Mouse (Mus musculus) MEL (cell line): Measurements from ENCODE around the gene Edar. TPM values are rescaled to one million over a fixed set of nuclear protein-coding genes. Genes with fewer than 3 reads are reported as not detected.

Experiments used
- DNase-seq: peaks from one replicate; pipeline ENCODE4 v3.0.0; 2011; ENCODE audit warnings: low read depth, low spot score
- H3K27ac ChIP-seq: 2 replicates; pipeline ENCODE4 v1.5.1; 2012; ENCODE audit warnings: low read depth, mild to moderate bottlenecking, control low read depth, low read length, moderate library complexity; ENCODE audit not compliant: control insufficient read depth
- H3K27me3 ChIP-seq, 2 experiments: fragments of 150-350 bp in 1 of 2; sonication (generic) in 1 of 2; 2 replicates each; pipeline ENCODE4 v1.6.1; 2012; ENCODE audit warnings: low read length in 2 of 2, mild to moderate bottlenecking in 2 of 2, improper control_type of control experiment in 1 of 2, moderate library complexity in 1 of 2; ENCODE audit not compliant: insufficient read depth in 2 of 2, control insufficient read depth in 1 of 2
- H3K36me3 ChIP-seq, 2 experiments: 2 replicates each; pipeline ENCODE4 v1.6.1; 2012 to 2014; ENCODE audit warnings: low read length in 2 of 2, improper control_type of control experiment in 1 of 2, inconsistent platforms in 1 of 2, mild to moderate bottlenecking in 1 of 2; ENCODE audit not compliant: insufficient read depth in 2 of 2, control insufficient read depth in 1 of 2
- H3K4me1 ChIP-seq, 2 experiments: fragments of 150-350 bp in 1 of 2; sonication (generic) in 1 of 2; 2 replicates each; pipeline ENCODE4 v1.6.1; 2012; ENCODE audit warnings: low read length in 2 of 2, improper control_type of control experiment in 1 of 2, mild to moderate bottlenecking in 1 of 2; ENCODE audit not compliant: insufficient read depth in 2 of 2, control insufficient read depth in 1 of 2
- H3K4me3 ChIP-seq, 2 experiments: fragments of 150-350 bp in 1 of 2; sonication (generic) in 1 of 2; 2 replicates each; pipeline ENCODE4 v1.5.1; 2012; ENCODE audit warnings: low read depth in 2 of 2, low read length in 2 of 2, mild to moderate bottlenecking in 2 of 2, moderate library complexity in 2 of 2, control low read depth in 1 of 2, improper control_type of control experiment in 1 of 2; ENCODE audit not compliant: control insufficient read depth in 1 of 2, insufficient read depth in 1 of 2
- H3K79me2 ChIP-seq: 2 replicates; pipeline ENCODE4 v1.6.1; 2012; ENCODE audit warnings: mild to moderate bottlenecking, low read length, moderate library complexity; ENCODE audit not compliant: control insufficient read depth, poor library complexity, insufficient read depth
- H3K9ac ChIP-seq: 2 replicates; pipeline ENCODE4 v1.6.1; 2012; ENCODE audit warnings: low read depth, mild to moderate bottlenecking, control low read depth, low read length, moderate library complexity; ENCODE audit not compliant: control insufficient read depth, poor library complexity, severe bottlenecking
- H3K9me3 ChIP-seq: fragments of 150-350 bp; sonication (generic); replicated peaks from 2 replicates; pipeline ENCODE4 v1.6.1; 2012; ENCODE audit warnings: mild to moderate bottlenecking, low read length, improper control_type of control experiment, moderate library complexity; ENCODE audit not compliant: insufficient read depth
- CHD1 ChIP-seq: IDR thresholded peaks from 2 replicates; pipeline ENCODE4 v1.6.1; 2012; ENCODE audit warnings: low read depth, mild to moderate bottlenecking, inconsistent platforms, low read length, improper control_type of control experiment
- ELF1 ChIP-seq: IDR thresholded peaks from 2 replicates; pipeline ENCODE4 v1.6.1; 2014; ENCODE audit warnings: low read depth, mild to moderate bottlenecking, inconsistent platforms, low read length, improper control_type of control experiment, moderate library complexity
- EP300 ChIP-seq, 2 experiments: IDR thresholded peaks; 2 replicates each; pipeline ENCODE4 v1.6.1; 2011; ENCODE audit warnings: improper control_type of control experiment in 2 of 2, low read length in 2 of 2, low read depth in 1 of 2, mild to moderate bottlenecking in 1 of 2
- GATA1 ChIP-seq: IDR thresholded peaks from 2 replicates; pipeline ENCODE4 v1.6.1; 2011; ENCODE audit warnings: low read depth, low read length, improper control_type of control experiment
- HCFC1 ChIP-seq: IDR thresholded peaks from 2 replicates; pipeline ENCODE4 v1.6.1; 2012; ENCODE audit warnings: low read depth, mild to moderate bottlenecking, inconsistent platforms, low read length, improper control_type of control experiment, moderate library complexity
- JUND ChIP-seq: IDR thresholded peaks from 2 replicates; pipeline ENCODE4 v1.6.1; 2011; ENCODE audit warnings: low read depth, mild to moderate bottlenecking, improper control_type of control experiment, low read length
- KAT2A ChIP-seq: conservative IDR thresholded peaks from 2 replicates; pipeline ENCODE4 v1.6.1; 2012; ENCODE audit warnings: low read depth, low read length, improper control_type of control experiment, inconsistent platforms
- MAX ChIP-seq: IDR thresholded peaks from 2 replicates; pipeline ENCODE4 v1.6.1; 2011; ENCODE audit warnings: low read length, improper control_type of control experiment
- MAZ ChIP-seq: IDR thresholded peaks from 2 replicates; pipeline ENCODE4 v1.6.1; 2012; ENCODE audit warnings: low read depth, mild to moderate bottlenecking, inconsistent platforms, low read length, improper control_type of control experiment
- MXI1 ChIP-seq: IDR thresholded peaks from 2 replicates; pipeline ENCODE4 v1.6.1; 2011; ENCODE audit warnings: mild to moderate bottlenecking, low read depth, low read length, improper control_type of control experiment
- MYC ChIP-seq: IDR thresholded peaks from 2 replicates; pipeline ENCODE4 v1.6.1; 2011; ENCODE audit warnings: low read depth, mild to moderate bottlenecking, low read length, improper control_type of control experiment, moderate library complexity
- NELFE ChIP-seq: IDR thresholded peaks from 2 replicates; pipeline ENCODE4 v1.6.1; 2011; ENCODE audit warnings: low read depth, low read length, improper control_type of control experiment
- POLR2A ChIP-seq, 2 experiments: IDR thresholded peaks; 2 replicates each; pipeline ENCODE4 v1.6.1; 2011 to 2012; ENCODE audit warnings: low read length in 2 of 2, mild to moderate bottlenecking in 2 of 2, control low read depth in 1 of 2, improper control_type of control experiment in 1 of 2, low read depth in 1 of 2, moderate library complexity in 1 of 2; ENCODE audit not compliant: control insufficient read depth in 1 of 2, insufficient read depth in 1 of 2, poor library complexity in 1 of 2
- POLR2AphosphoS5 ChIP-seq: IDR thresholded peaks from 2 replicates; pipeline ENCODE4 v1.6.1; 2012; ENCODE audit warnings: low read depth, borderline replicate concordance, mild to moderate bottlenecking, inconsistent platforms, low read length, moderate library complexity, mixed read lengths
- RCOR1 ChIP-seq: IDR thresholded peaks from 2 replicates; pipeline ENCODE4 v1.6.1; 2012; ENCODE audit warnings: low read depth, mild to moderate bottlenecking, inconsistent platforms, low read length, improper control_type of control experiment
- SIN3A ChIP-seq: IDR thresholded peaks from 2 replicates; pipeline ENCODE4 v1.6.1; 2012; ENCODE audit warnings: low read length, improper control_type of control experiment, inconsistent platforms
- UBTF ChIP-seq: IDR thresholded peaks from 2 replicates; pipeline ENCODE4 v1.6.1; 2012; ENCODE audit warnings: low read depth, mild to moderate bottlenecking, inconsistent platforms, low read length, improper control_type of control experiment, moderate library complexity, borderline replicate concordance; ENCODE audit not compliant: insufficient read depth
- USF1 ChIP-seq: IDR thresholded peaks from 2 replicates; pipeline ENCODE4 v1.6.1; 2014; ENCODE audit warnings: low read depth, mild to moderate bottlenecking, inconsistent platforms, low read length, improper control_type of control experiment, moderate library complexity
- ZKSCAN1 ChIP-seq: IDR thresholded peaks from 2 replicates; pipeline ENCODE4 v1.6.1; 2012; ENCODE audit warnings: low read depth, mild to moderate bottlenecking, inconsistent platforms, low read length, improper control_type of control experiment, moderate library complexity
- polyA plus RNA-seq, 2 experiments: library from polyadenylated mRNA; stranded (reverse) in 1 of 2; unstranded in 1 of 2; fragments of >175 nt in 1 of 2; fragments of >200 nt in 1 of 2; gene quantifications; 2 replicates each; pipeline versions ENCODE4 v1.2.1 to v1.2.4; 2012; ENCODE audit warnings: low replicate concordance in 2 of 2, low read depth in 1 of 2; ENCODE audit not compliant: insufficient read length in 2 of 2, insufficient read depth in 1 of 2, missing spikeins in 1 of 2
- total RNA-seq: library from RNA; depleted of rRNA; stranded (reverse); fragments of 300-350 nt; gene quantifications from 2 replicates; pipeline ENCODE4 v1.2.3, GENCODE M21; 2012

The Edar gene
- total and polyA plus RNA-seq, 3 experiments, result not detected

DNA sequence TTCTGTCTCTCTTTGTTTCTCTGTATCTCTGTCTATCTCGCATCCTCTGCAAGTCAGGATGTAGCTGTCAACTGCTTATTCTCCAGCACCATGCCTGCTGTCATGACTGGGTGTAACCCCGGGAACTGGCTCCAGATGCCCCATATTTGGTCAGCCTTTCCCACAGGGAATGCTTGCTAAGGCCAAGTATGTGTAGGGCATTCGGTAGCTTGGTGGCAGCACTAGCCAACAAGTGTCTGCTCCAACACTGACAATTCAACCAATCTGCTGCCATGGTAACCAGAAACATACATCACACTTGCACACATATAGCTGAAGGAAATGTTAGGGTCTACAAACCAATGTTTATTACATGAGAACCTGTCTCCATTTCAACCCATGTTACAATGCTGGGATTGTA is 21.8 kb downstream of the Edar start:
- Histone ChIP-seq H3K27me3 (no peaks in the 10 kb centered on the region; a peak in 2 of 4 replicates), H3K9ac (no peak overlapping the region)
- TF ChIP-seq ELF1 (no peak), GATA1 (no peak), SIN3A (no peak), UBTF (no peak), USF1 (no peak), KAT2A (no peak), MYC (no peak), POLR2AphosphoS5 (no peak), EP300 (IDR thresholded peaks at IDR 0.05; ENCODE audit: low read depth in 1 of 2, low read length in 2 of 2) (no peak), JUND (no peak)
- TF ChIP-seq, all 39 proteins: peak for 0
- DNase-seq, result no peak
- Histone ChIP-seq H3K36me3 (no peaks in the 10 kb centered on the region), H3K4me1 (no peaks in the 10 kb centered on the region), H3K9me3 (no peaks in the 10 kb centered on the region), H3K27ac (no peak overlapping the region), H3K4me3 (no peak overlapping the region), H3K79me2 (no peaks in the 10 kb centered on the region; the same call in 1 of the 2 replicates)

- H3K27me3 ChIP-seq, result no peaks in the 10 kb centered on the region; a peak in 2 of 4 replicates
- H3K27ac ChIP-seq, result no peak overlapping the region
- no peak for DNase-seq
- H3K9me3 ChIP-seq, result no peaks in the 10 kb centered on the region
- no peaks in the 10 kb centered on the region for H3K36me3 ChIP-seq
- H3K4me1 ChIP-seq, result no peaks in the 10 kb centered on the region
- no peak overlapping the region for H3K4me3 ChIP-seq
- H3K79me2 ChIP-seq, result no peaks in the 10 kb centered on the region; the same call in 1 of the 2 replicates
- TF ChIP-seq NELFE (no peak), POLR2AphosphoS5 (no peak), MAX (no peak), HCFC1 (no peak), RCOR1 (no peak), POLR2A (IDR thresholded peaks at IDR 0.05; ENCODE audit: control insufficient read depth in 1 of 2, insufficient read depth in 1 of 2, low read depth in 1 of 2, low read length in 2 of 2, poor library complexity in 1 of 2) (no peak), ZKSCAN1 (no peak), USF1 (no peak), MXI1 (no peak), ELF1 (no peak), MAZ (no peak), EP300 (IDR thresholded peaks at IDR 0.05; ENCODE audit: low read depth in 1 of 2, low read length in 2 of 2) (no peak), CHD1 (no peak)
- H3K9ac ChIP-seq, result no peak overlapping the region
Observed at GRCm38 (mm10) chr10:58652418-58653394, 22.7 kb downstream of the Edar start.
